Mouse (Mus musculus) hindbrain, embryonic 11.5 days (tissue): ENCODE measurements at regions not wholly inside any gene's neighbourhood (a gene's known extent, or its start where the extent isn't known, plus 50 kb on each side); places are given as distances from the start of the nearest gene placed in this dataset.

Source experiments
- ATAC-seq: fragments of 200-750 bp; cut with Nextera tagmentation; 2 replicates; pipeline ENCODE4 v1.8.0; 2017; ENCODE audit warnings: mild to moderate bottlenecking, moderate TSS enrichment, moderate library complexity; ENCODE audit not compliant: low FRiP score
- DNase-seq: peaks from one replicate; pipeline ENCODE4 v3.0.0-alpha.2; 2015; ENCODE audit warnings: low spot score
- H3K27ac ChIP-seq: fragments of 300-500 bp; sonication (generic); 2 replicates; pipeline ENCODE4 v1.5.1; 2014; ENCODE audit warnings: mild to moderate bottlenecking, low read depth, low read length
- H3K27me3 ChIP-seq: fragments of 300-500 bp; sonication (generic); 2 replicates; pipeline ENCODE4 v1.6.1; 2014; ENCODE audit warnings: mild to moderate bottlenecking, low read length, moderate library complexity, mixed read lengths; ENCODE audit not compliant: control insufficient read depth, insufficient read depth
- H3K36me3 ChIP-seq: fragments of 300-500 bp; sonication (generic); 2 replicates; pipeline ENCODE4 v1.6.1; 2014; ENCODE audit warnings: mild to moderate bottlenecking, low read length, moderate library complexity, mixed read lengths; ENCODE audit not compliant: control insufficient read depth, insufficient read depth
- H3K4me1 ChIP-seq: fragments of 300-500 bp; sonication (generic); replicated peaks from 2 replicates; pipeline ENCODE4 v1.6.1; 2014; ENCODE audit warnings: low read length, mixed read lengths; ENCODE audit not compliant: control insufficient read depth, insufficient read depth
- H3K4me2 ChIP-seq: fragments of 300-500 bp; sonication (generic); replicated peaks from 2 replicates; pipeline ENCODE4 v1.6.1; 2014; ENCODE audit warnings: mild to moderate bottlenecking, low read depth, low read length
- H3K4me3 ChIP-seq: fragments of 300-500 bp; sonication (generic); 2 replicates; pipeline ENCODE4 v1.5.1; 2014; ENCODE audit warnings: low read depth, low read length
- H3K9ac ChIP-seq: fragments of 300-500 bp; sonication (generic); 2 replicates; pipeline ENCODE4 v1.6.1; 2014; ENCODE audit warnings: low read depth, low read length
- H3K9me3 ChIP-seq: fragments of 300-500 bp; sonication (generic); 2 replicates; pipeline ENCODE4 v1.6.1; 2016; ENCODE audit warnings: low read length; ENCODE audit not compliant: control insufficient read depth
- WGBS: fragments of 180-500 bp; shearing (Covaris S2); extraction: QIAGEN DNeasy Blood & Tissue Kit; methylation state at CpG from one replicate; pipeline ENCODE4 v1.1.7; 2014; 5-methylcytosine and 5-hydroxymethylcytosine counted together

- Histone ChIP-seq H3K4me3 (no peak overlapping the region), H3K36me3 (no peaks in the 10 kb centered on the region), H3K27me3 (no peaks in the 10 kb centered on the region), H3K9ac (no peak overlapping the region), H3K4me2 (no peak overlapping the region), H3K27ac (no peak overlapping the region), H3K4me1 (no peaks in the 10 kb centered on the region), H3K9me3 (no peaks in the 10 kb centered on the region)
- WGBS = 87% methylated on average over 4 of the region's 4 CpGs
- ATAC-seq (no peak), DNase-seq (no peak)
These were observed 506.2 kb upstream of the Rgma start for GRCm38 (mm10) chr7:72869068-72869467.

- Histone ChIP-seq H3K27me3 (no peaks in the 10 kb centered on the region), H3K4me2 (no peak overlapping the region), H3K9ac (no peak overlapping the region), H3K36me3 (no peaks in the 10 kb centered on the region), H3K9me3 (no peaks in the 10 kb centered on the region), H3K4me1 (no peaks in the 10 kb centered on the region), H3K4me3 (no peak overlapping the region), H3K27ac (no peak overlapping the region)
- peak; percentile 6 for DNase-seq
- 77% methylated on average over 6 of the region's 6 CpGs for WGBS
- ATAC-seq = no peak
These were observed 474.5 kb upstream of the Rgma start for GRCm38 (mm10) chr7:72900816-72901215.

GRCm38 (mm10) chr7:72905891-72906290 is 469.4 kb upstream of the Rgma start:
- Histone ChIP-seq H3K9ac (no peak overlapping the region), H3K4me1 (no peaks in the 10 kb centered on the region), H3K9me3 (no peaks in the 10 kb centered on the region), H3K27ac (no peak overlapping the region), H3K4me3 (no peak overlapping the region), H3K36me3 (no peaks in the 10 kb centered on the region), H3K4me2 (no peak overlapping the region), H3K27me3 (no peaks in the 10 kb centered on the region)
- 60% methylated on average over 2 of the region's 2 CpGs for WGBS
- DNase-seq (no peak), ATAC-seq (no peak)

- ATAC-seq (no peak), DNase-seq (no peak)
These were observed 468.8 kb upstream of the Rgma start for GRCm38 (mm10) chr7:72906536-72906935.

GRCm38 (mm10) chr7:72926772-72927380 is 448.4 kb upstream of the Rgma start:
- ATAC-seq = no peak
- Histone ChIP-seq H3K9me3 (no peaks in the 10 kb centered on the region), H3K4me3 (no peak overlapping the region), H3K9ac (no peak overlapping the region), H3K36me3 (no peaks in the 10 kb centered on the region), H3K27me3 (no peaks in the 10 kb centered on the region), H3K27ac (no peak overlapping the region), H3K4me1 (no peaks in the 10 kb centered on the region), H3K4me2 (no peak overlapping the region)
- 73% methylated on average over 20 of the region's 20 CpGs for WGBS
- DNase-seq = peak; percentile 18

More at GRCm38 (mm10) chr7:72906536-72906935, 468.8 kb upstream of the Rgma start:
- Histone ChIP-seq H3K27ac (no peak overlapping the region), H3K4me3 (no peak overlapping the region), H3K36me3 (no peaks in the 10 kb centered on the region), H3K9me3 (no peaks in the 10 kb centered on the region), H3K9ac (no peak overlapping the region), H3K27me3 (no peaks in the 10 kb centered on the region), H3K4me1 (no peaks in the 10 kb centered on the region), H3K4me2 (no peak overlapping the region)
- 74% methylated on average over 4 of the region's 4 CpGs for WGBS

- no peaks in the 10 kb centered on the region for H3K4me1 ChIP-seq
- H3K36me3 ChIP-seq = no peaks in the 10 kb centered on the region
- H3K4me3 ChIP-seq = no peak overlapping the region
- no peak for DNase-seq
- no peaks in the 10 kb centered on the region for H3K27me3 ChIP-seq
- H3K4me2 ChIP-seq = no peak overlapping the region
- 89% methylated on average over 2 of the region's 2 CpGs for WGBS
- no peak for ATAC-seq
- H3K27ac ChIP-seq = no peak overlapping the region
- H3K9me3 ChIP-seq = no peaks in the 10 kb centered on the region
- H3K9ac ChIP-seq = no peak overlapping the region
These were observed 436.5 kb upstream of the Rgma start for GRCm38 (mm10) chr7:72938842-72939241.

GRCm38 (mm10) chr7:72947531-72947930 is 427.8 kb upstream of the Rgma start:
- H3K27ac ChIP-seq = no peak overlapping the region
- no peak for DNase-seq
- no peaks in the 10 kb centered on the region for H3K9me3 ChIP-seq
- no peaks in the 10 kb centered on the region for H3K4me1 ChIP-seq
- H3K4me2 ChIP-seq = no peak overlapping the region
- ATAC-seq = no peak
- no peak overlapping the region for H3K9ac ChIP-seq
- H3K36me3 ChIP-seq = no peaks in the 10 kb centered on the region
- WGBS = 90% methylated on average over 1 of the region's 1 CpGs
- H3K4me3 ChIP-seq = no peak overlapping the region
- H3K27me3 ChIP-seq = no peaks in the 10 kb centered on the region

GRCm38 (mm10) chr7:72948026-72948425 is 427.3 kb upstream of the Rgma start:
- H3K9me3 ChIP-seq = no peaks in the 10 kb centered on the region
- H3K27me3 ChIP-seq = no peaks in the 10 kb centered on the region
- no peak overlapping the region for H3K4me2 ChIP-seq
- WGBS = 55% methylated on average over 5 of the region's 5 CpGs
- ATAC-seq (no peak), DNase-seq (no peak)
- no peaks in the 10 kb centered on the region for H3K36me3 ChIP-seq
- no peak overlapping the region for H3K27ac ChIP-seq
- H3K4me3 ChIP-seq = no peak overlapping the region
- no peak overlapping the region for H3K9ac ChIP-seq
- H3K4me1 ChIP-seq = no peaks in the 10 kb centered on the region

GRCm38 (mm10) chr7:72948666-72949065 is 426.6 kb upstream of the Rgma start:
- Histone ChIP-seq H3K4me2 (no peak overlapping the region), H3K36me3 (no peaks in the 10 kb centered on the region), H3K27ac (no peak overlapping the region), H3K4me3 (no peak overlapping the region), H3K9me3 (no peaks in the 10 kb centered on the region), H3K27me3 (no peaks in the 10 kb centered on the region), H3K4me1 (no peaks in the 10 kb centered on the region), H3K9ac (no peak overlapping the region)
- no peak for DNase-seq
- 45% methylated on average over 3 of the region's 3 CpGs for WGBS
- ATAC-seq = no peak
